Mouse (Mus musculus) megakaryocyte, adult 5-6 weeks (primary cell): ENCODE data around the gene Aldh3b2. TPM values are rescaled to one million over a fixed set of nuclear protein-coding genes. Genes with fewer than 3 reads are reported as not detected.

Source experiments
- ATAC-seq: 2 replicates; pipeline ENCODE4 v1.8.0; 2016; ENCODE audit warnings: mild to moderate bottlenecking, inconsistent platforms; ENCODE audit not compliant: poor library complexity, severe bottlenecking
- total RNA-seq, 2 experiments: library from RNA; stranded (forward) in 1 of 2; stranded (reverse) in 1 of 2; fragments of 153-499, 151-499 nt in 1 of 2; fragments of 221-1000, 200-1000 nt in 1 of 2; gene quantifications; 2 replicates each; pipeline versions ENCODE4 v1.2.3 to v1.2.4; 2015 to 2017

The Aldh3b2 gene
- 0.18 and 2.2 TPM in 2 replicates for total RNA-seq (2015)
- total RNA-seq (2017) = 0.28 and 0.55 TPM in 2 replicates

- ATAC-seq = no peak
These were observed at the start of gene Aldh3b2 for GRCm38 (mm10) chr19:3972229-3972628. Gene Aldh3b2 (plus strand): TSS chr19:3972328.

- peak; percentile 62 for ATAC-seq
These were observed 49.3 kb upstream of the Aldh3b2 start for GRCm38 (mm10) chr19:3922661-3923371.

- peak; percentile 52 for ATAC-seq
These were observed 48.5 kb upstream of the Aldh3b2 start for GRCm38 (mm10) chr19:3923586-3923985.

- ATAC-seq = no peak
These were observed 47.9 kb upstream of the Aldh3b2 start for GRCm38 (mm10) chr19:3924190-3924589.

GRCm38 (mm10) chr19:3924868-3925267, 47.3 kb upstream of the Aldh3b2 start:
- no peak for ATAC-seq

GRCm38 (mm10) chr19:3925859-3926258, 46.3 kb upstream of the Aldh3b2 start:
- ATAC-seq = no peak

- ATAC-seq = no peak
These were observed 45.8 kb upstream of the Aldh3b2 start for GRCm38 (mm10) chr19:3926279-3926678.

- ATAC-seq = no peak
These were observed 45.4 kb upstream of the Aldh3b2 start for GRCm38 (mm10) chr19:3926685-3927084.

- 0 out of 2 replicates have a peak, but pooled peaks have one; percentile 12 for ATAC-seq
These were observed 44.1 kb upstream of the Aldh3b2 start for GRCm38 (mm10) chr19:3927989-3928388.

GRCm38 (mm10) chr19:3928779-3929178, 43.3 kb upstream of the Aldh3b2 start:
- no peak for ATAC-seq

- ATAC-seq = peak; percentile 70
These were observed 42.8 kb upstream of the Aldh3b2 start, which contains the start of gene Aldh3b1 for GRCm38 (mm10) chr19:3929211-3929941. Gene Aldh3b1 (minus strand): TSS chr19:3929808.

GRCm38 (mm10) chr19:3930262-3931057, 41.7 kb upstream of the Aldh3b2 start:
- no peak for ATAC-seq

- peak; percentile 38 for ATAC-seq
These were observed 40.4 kb upstream of the Aldh3b2 start for GRCm38 (mm10) chr19:3931716-3932115.

- ATAC-seq = peak; percentile 83
These were observed 36.9 kb upstream of the Aldh3b2 start, which contains the start of gene Unc93b1 for GRCm38 (mm10) chr19:3935032-3935895. Gene Unc93b1 (plus strand): TSS chr19:3935186.

- peak; percentile 74 for ATAC-seq
These were observed 36.0 kb upstream of the Aldh3b2 start for GRCm38 (mm10) chr19:3935896-3936850.

- ATAC-seq = no peak
These were observed 29.8 kb upstream of the Aldh3b2 start for GRCm38 (mm10) chr19:3942315-3942714.

GRCm38 (mm10) chr19:3942986-3943735, 29.0 kb upstream of the Aldh3b2 start:
- peak; percentile 83 for ATAC-seq

- ATAC-seq = 0 out of 2 replicates have a peak, but pooled peaks have one; percentile 45
These were observed 26.1 kb upstream of the Aldh3b2 start for GRCm38 (mm10) chr19:3945872-3946564.
